Mouse (Mus musculus) right cerebral cortex, postnatal 10 days (tissue): ENCODE results near the gene Ttc1.

Experiments
- DNase-seq, 2 experiments: peaks; one replicate each; pipeline ENCODE4 v3.0.0; 2021; ENCODE audit warnings: low spot score in 2 of 2

Gene Ttc1

GRCm38 (mm10) chr11:43747233-43748226, at the start of gene Ttc1:
TSS of gene Ttc1 (minus strand) at chr11:43748008.
- peak; percentile 99 for DNase-seq

DNA sequence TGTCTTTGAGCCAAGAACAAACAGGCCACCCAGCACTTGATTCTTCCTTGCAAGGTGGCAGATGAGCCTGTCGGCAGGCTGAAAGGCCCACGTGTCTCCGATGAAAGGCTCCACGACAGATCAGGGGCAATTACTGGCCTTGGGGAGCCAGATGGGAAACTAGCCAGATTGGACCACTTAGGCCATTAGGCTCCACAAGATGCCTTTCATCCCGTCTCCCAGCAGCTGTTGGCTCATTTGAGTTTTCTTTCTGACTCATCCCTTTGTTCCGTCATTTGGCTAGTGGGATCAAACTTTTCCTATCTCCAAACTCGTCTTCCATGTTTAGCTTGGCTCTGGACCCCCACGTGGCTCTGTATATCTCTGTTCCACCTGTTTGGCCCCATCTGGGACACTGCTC, 48.2 kb upstream of the Ttc1 start:
- peak; percentile 21 to 30 for DNase-seq

- DNase-seq, result no peak
Observed at GRCm38 (mm10) chr11:43790446-43790845, 42.6 kb upstream of the Ttc1 start.

- peak; percentile 56 to 81 for DNase-seq
Observed at GRCm38 (mm10) chr11:43783772-43784171, 36.0 kb upstream of the Ttc1 start.

DNA sequence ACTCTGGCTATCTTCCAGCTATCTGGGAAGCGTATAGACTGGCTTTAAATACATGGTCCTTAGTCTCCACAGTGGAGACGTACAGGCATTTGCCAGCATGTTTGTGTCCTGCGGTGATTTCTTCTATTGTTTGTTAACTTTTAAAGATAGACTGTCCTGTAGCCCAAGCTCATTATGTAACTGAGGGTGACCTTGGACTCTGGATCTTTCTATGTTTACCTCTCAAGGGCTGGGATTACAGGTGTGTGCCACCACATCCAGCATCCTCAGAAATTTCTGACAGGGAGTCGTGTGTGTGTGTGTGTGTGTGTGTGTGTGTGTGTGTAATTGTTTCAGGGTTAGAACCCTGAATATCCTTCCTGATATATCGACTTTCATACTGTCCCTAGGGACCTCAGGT, 35.3 kb upstream of the Ttc1 start:
- no peak for DNase-seq

DNA sequence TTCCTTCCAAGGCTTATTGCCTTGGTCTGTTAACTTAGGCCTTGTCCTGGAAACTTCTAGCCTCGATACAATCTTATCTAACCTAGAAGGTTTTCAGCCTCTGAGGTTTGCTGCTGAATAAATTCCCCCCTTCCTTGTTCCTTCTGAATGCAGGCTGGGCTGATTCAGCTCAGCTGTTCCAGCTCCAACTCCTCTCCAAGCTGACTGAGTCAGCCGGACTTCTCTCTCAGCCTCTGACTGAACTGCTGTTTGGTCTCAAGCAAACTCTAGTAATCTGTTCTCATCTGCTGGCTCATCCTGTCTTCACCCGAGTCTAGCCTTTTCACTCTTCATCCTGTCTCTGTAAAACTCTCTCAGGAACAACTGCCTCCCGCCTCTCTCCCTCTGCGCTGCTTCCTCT, 31.7 kb upstream of the Ttc1 start:
- no peak for DNase-seq

GRCm38 (mm10) chr11:43776324-43776694, 28.5 kb upstream of the Ttc1 start:
- no peak for DNase-seq

- no peak for DNase-seq
Observed at GRCm38 (mm10) chr11:43775469-43776323, 27.9 kb upstream of the Ttc1 start.

DNA sequence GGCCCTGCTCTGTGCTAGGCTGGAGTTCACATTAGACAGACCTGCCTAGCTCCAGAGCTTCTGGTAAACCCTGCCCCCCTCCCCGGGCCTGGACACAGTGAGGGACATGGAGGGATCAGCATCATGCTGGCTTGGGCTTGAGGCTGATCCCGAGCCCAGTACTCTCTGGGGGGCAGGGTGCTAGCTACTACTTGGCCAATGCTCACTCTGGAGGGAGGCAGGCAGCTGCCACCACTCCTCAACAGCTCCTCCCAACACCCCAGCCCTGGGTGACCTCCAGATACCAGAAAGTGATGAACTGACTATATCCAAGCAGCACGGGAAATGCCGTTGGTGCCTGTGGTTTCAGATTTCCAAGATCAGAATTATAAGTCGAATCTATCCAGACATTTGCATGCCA, 25.9 kb upstream of the Ttc1 start:
- no peak for DNase-seq

DNA sequence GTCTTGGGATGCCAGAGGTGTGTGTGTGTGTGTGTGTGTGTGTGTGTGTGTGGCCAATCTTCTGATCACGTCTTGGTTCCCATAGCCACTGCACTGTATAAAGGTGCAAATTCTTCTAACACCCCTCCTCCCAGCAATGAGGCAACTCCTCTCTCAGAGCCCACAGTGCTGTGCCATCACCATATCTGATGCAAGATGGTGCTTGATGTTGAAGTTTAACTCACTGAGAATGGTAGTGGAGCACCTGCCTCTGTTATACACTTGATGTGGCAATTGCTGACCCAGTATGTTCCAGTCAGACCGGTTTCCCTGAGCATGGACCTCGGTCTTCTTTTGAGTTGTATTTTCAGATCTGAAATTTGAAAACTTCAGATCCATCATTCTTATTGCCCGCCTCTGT, 22.3 kb upstream of the Ttc1 start:
- DNase-seq, result no peak

- DNase-seq, result no peak
Observed at GRCm38 (mm10) chr11:43767749-43768148, 19.9 kb upstream of the Ttc1 start.

GRCm38 (mm10) chr11:43766922-43767648, 19.3 kb upstream of the Ttc1 start:
- DNase-seq, result peak; percentile 81 to 85

- DNase-seq, result no peak
Observed at GRCm38 (mm10) chr11:43758436-43758835, 10.6 kb upstream of the Ttc1 start.

- no peak for DNase-seq
Observed at GRCm38 (mm10) chr11:43755411-43755810, 7.6 kb upstream of the Ttc1 start.

DNA sequence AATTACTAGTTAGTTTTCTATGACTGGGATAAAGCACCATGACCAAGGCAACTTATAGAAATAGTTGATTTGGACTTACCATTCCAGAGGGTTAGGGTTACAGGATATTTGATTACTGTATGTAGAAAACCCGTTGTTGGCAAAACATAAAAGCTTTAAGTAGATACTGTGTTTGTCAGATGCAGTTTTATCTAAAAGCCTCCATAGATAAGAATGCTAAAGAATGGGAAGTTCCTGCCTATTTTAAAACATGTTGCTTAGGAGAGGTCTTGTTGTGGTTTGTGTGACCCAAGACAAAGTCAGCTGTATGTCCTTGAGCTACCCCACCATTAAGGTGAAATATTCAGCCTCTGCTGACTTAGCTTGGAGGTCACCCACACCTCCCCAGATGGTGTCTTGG, 6.8 kb upstream of the Ttc1 start:
- no peak for DNase-seq

- no peak for DNase-seq
Observed at GRCm38 (mm10) chr11:43751542-43751941, 3.7 kb upstream of the Ttc1 start.

DNA sequence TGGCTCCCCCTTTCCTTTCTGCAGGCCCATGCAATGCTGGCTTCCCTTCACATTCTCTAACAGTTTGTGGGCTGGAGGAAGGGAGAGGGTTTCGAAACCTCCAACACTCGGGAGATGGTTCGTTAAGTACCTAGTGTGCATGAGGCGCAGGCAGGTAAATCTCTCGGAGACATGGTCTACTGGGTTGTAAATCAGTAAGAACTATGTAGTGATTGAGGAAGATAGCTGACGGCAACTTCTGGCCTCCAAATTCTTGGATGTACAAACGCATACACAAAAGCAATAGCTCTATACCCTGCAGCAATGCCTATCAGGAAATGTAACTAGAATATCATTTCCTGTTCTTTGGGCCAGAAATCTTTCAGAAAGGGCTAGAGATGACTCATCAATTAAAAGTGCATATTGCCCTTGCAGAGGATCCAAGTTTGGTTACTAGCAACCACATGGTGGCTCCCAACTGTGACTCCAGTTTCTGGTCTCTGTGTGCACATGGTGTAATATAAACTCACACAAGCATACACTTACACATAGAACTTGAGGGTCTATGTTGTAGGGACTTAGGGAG, 19.0 kb downstream of the Ttc1 start:
- no peak for DNase-seq

- DNase-seq, result no peak
Observed at GRCm38 (mm10) chr11:43727796-43728195, 20.0 kb downstream of the Ttc1 start.

GRCm38 (mm10) chr11:43723411-43723810, 24.4 kb downstream of the Ttc1 start:
- no peak for DNase-seq

- peak in 1 of 2 experiments; percentile 55 for DNase-seq
Observed at GRCm38 (mm10) chr11:43712178-43712577, 35.6 kb downstream of the Ttc1 start.

DNA sequence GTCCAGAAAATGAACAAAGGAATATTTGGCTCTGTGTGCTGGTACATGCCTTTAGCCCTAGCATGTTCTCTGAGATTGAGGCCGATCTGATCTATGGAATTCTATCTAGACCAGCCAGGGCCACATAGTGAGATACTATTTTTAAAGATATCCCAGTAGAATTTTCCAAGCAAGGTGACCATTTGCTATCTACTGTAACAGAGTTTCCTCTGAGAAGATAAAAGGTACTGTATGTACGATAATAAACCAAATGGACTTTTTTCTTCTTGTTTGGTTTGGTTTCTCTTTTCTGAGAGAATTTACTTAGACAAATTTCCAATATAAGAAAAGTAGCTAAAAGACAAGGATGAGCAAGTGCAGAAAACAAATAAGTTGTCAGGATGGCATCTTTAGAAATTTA, 39.4 kb downstream of the Ttc1 start:
- DNase-seq, result no peak

DNA sequence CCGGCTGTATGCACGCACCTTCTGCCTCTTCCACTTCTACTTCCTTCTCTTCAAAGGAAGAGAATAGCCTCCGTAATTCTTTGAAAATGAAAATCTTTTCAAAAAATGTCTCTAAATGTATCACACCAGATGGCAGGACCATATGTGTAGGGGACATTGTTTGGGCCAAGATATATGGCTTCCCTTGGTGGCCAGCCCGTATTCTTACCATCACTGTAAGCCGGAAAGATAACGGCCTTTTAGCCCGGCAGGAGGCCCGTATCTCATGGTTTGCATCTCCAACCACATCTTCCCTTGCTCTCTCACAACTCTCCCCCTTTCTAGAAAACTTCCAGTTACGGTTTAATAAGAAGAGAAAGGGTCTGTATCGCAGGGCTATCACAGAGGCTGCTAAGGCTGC, 42.1 kb downstream of the Ttc1 start:
- DNase-seq, result no peak
